Mouse (Mus musculus) kidney, postnatal 4 days (tissue): ENCODE measurements around the gene Zfp518b.

ENCODE experiments used
- DNase-seq, 2 experiments: peaks; one replicate each; pipeline ENCODE4 v3.0.0; 2021; ENCODE audit warnings: mixed read lengths in 2 of 2

Gene Zfp518b

DNA sequence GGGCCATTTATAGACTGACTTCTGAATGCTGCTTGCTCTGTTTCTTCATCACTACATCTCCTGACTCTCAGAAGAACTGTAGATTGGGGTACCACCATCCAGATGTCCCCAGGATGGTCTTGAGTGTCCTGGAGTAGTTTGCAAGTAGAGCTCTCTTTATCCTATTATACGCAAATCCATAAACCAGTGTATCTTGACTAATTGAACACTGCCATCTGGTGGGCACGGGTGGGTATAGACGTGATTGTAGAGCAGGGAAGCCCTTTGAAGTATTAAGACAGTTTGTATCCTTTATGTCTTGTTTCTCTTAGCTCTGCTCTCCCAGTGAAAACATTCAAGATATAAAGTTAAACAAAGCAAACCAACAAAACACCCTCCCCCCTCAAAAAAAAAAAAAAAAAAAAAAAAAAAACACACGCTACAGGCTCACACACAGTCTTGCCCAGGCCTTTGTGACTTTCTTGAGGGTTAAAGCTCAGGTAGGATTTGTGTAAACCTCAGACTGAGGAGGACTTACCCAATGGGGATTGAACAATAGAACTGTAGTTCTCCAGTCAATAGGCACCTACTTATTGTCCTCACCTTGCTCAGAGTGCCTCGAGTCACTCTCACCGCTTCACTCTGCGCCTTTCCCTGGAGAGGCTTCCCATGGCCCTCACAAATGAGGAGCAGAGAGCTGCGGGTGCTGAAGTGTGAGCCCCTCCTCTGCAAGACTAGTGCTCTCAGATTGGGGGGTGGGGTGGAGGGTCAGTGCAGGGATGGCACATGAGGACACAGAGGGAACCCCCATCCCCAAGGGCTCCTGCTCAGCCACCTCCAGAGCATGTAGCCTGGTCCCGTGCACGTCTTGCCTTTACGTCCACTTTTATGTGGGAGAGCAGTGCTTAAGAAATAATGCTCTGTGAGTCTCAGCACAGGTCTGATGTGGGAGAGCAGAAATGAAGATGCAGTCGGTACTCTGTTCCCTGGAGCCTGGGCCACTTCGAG, 51.9 kb downstream of the Zfp518b start:
- DNase-seq, result peak; percentile 82 to 83

DNA sequence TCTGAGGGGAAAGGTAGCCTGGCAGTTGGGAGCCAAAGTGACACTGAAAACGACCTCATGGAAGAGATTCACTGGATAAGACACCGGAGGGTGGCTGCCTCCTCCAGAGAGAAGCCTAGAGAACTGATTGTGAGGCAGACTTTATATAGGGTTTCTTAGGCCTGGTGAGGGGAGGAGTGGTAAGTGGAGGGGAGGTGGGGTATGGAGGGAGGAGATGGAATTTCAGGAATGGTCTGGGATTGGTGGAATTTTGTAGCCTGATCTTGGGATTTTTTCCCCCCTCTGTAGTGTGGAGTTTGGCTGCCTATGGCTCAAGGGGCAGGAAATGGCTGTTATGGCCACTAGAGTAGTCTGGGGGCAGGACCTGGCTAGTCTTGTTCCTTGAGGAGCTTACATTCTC, 56.6 kb downstream of the Zfp518b start:
- DNase-seq, result no peak

DNA sequence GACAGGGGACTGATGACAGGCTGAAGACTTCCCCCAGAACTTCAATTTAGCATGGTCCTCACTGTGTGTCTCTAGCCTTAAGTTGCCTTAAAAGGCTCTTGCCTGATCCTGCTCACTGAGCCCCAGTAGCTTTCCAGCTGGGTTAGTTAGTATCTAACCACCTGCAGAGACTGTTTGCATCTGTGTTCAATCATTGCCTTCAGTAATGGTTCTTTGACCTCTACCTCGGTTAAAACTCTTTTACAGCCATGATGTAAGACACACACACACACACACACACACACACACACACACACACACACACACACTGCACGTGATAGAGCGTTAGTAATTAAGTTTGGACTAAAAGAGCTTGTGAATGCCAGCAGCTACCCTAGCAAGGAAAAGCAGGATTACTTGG, 57.7 kb downstream of the Zfp518b start:
- DNase-seq, result no peak

DNA sequence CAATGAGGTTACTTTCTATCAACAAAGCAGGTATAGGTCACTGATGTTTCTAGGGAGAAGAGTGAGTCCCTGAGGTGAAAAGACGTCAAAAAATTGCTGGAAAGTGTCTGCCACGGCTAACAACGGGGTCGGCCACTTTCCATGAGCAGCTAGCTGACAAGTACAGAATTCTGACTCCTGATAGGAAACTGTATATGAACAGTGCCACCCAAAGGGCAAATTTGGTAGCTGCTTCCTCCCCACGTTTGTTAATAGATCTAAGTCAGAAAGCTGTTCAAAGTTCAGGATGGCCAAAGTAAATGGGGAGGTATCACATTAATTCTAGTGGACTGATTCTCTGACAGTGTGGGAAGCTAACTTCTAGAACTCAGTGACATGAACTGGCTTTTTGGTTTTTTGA, 63.8 kb downstream of the Zfp518b start:
- peak; percentile 67 to 68 for DNase-seq

DNA sequence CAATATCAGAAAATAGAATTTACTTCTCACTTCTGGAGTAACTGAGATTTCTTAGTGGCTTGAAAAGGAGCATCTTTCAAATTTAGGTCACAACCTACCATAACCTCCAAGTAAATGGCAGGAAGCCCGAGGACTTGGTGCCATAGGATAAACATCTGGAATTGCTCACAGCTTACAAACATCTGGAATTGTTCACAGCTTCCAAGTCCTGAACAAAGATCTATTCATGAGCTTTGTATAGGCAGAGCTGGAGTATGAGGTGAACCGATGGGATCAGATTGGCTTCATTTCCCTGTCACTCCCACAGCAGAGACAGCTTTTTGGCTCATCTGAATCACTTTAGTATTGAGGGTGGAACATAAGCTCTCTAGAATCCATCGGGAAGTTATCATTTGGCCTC, 65.7 kb downstream of the Zfp518b start:
- no peak for DNase-seq
